Mouse (Mus musculus): ENCODE data around the gene 4930562C15Rik.
"Not testable (repeated sequence)": the region's sequence is repeated elsewhere in the genome, so short reads cannot be mapped to it uniquely, and the experiment has no call there.

DNA sequence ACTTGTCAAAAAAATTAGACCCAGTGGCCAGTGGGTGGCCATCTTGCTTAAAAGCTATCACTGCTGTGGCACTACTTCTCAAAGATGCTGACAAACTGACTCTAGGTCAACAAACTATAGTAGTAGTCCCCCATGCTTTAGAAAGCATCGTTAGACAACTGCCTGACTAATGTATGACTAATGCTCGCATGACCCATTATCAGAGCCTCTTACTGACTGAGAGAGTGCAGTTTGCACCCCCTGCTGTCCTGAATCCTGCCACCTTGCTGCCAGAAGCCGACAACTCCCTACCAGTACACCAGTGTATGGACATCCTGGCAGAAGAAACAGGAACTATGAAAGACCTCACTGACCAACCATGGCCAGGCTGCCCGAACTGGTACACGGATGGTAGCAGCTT, 10.8 kb upstream of the 4930562C15Rik start:
- not testable (repeated sequence) for TF ChIP-seq CTCF (IDR thresholded peaks at IDR 0.05; ENCODE audit: low read depth, low read length); POLR2A (IDR thresholded peaks at IDR 0.05; ENCODE audit: insufficient read depth, low read length); EP300 (IDR thresholded peaks at IDR 0.05; ENCODE audit: insufficient read depth, low read depth, low read length)

Data from ES-Bruce4 (cell line).